Mouse (Mus musculus) ES-Bruce4 (cell line): Measurements from ENCODE around the gene Casc1.

Experiments used
- CTCF ChIP-seq: IDR thresholded peaks from one replicate; pipeline ENCODE4 v1.8.1; 2011; ENCODE audit warnings: low read depth, low read length
- EP300 ChIP-seq: IDR thresholded peaks from 2 replicates; pipeline ENCODE4 v1.6.1; 2011; ENCODE audit warnings: low read depth, low read length; ENCODE audit not compliant: insufficient read depth
- POLR2A ChIP-seq: IDR thresholded peaks from one replicate; pipeline ENCODE4 v1.8.1; 2011; ENCODE audit warnings: low read length; ENCODE audit not compliant: insufficient read depth

DNA sequence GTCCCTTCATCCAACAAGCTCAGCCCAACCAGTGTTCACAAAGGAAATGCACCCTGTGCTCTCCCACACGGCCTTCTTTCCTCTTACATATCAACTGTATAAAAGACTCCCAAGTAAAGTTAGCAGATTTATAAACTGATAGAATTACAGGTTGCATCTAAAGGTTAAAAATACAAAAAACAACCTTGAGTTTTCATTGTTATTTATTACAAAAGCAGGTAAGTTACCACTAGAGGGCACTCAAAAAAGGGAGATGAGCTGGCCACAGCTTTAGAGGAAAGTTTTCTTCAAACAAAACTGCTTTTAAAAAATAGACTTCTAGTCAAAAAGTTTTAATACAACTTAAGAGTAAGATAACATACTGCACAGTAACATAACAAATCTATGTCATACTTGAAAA lies 31.7 kb upstream of the Casc1 start:
- no peak for TF ChIP-seq POLR2A
- no peak for TF ChIP-seq CTCF
- TF ChIP-seq EP300: no peak
